Mouse (Mus musculus): ENCODE results near the gene Hist1h2be.
A peak's percentile ranks its signal among the peaks of the same experiment; 100 is the strongest.
"Not testable (repeated sequence)": the region's sequence is repeated elsewhere in the genome, so short reads cannot be mapped to it uniquely, and the experiment has no call there.

The Hist1h2be gene

DNA sequence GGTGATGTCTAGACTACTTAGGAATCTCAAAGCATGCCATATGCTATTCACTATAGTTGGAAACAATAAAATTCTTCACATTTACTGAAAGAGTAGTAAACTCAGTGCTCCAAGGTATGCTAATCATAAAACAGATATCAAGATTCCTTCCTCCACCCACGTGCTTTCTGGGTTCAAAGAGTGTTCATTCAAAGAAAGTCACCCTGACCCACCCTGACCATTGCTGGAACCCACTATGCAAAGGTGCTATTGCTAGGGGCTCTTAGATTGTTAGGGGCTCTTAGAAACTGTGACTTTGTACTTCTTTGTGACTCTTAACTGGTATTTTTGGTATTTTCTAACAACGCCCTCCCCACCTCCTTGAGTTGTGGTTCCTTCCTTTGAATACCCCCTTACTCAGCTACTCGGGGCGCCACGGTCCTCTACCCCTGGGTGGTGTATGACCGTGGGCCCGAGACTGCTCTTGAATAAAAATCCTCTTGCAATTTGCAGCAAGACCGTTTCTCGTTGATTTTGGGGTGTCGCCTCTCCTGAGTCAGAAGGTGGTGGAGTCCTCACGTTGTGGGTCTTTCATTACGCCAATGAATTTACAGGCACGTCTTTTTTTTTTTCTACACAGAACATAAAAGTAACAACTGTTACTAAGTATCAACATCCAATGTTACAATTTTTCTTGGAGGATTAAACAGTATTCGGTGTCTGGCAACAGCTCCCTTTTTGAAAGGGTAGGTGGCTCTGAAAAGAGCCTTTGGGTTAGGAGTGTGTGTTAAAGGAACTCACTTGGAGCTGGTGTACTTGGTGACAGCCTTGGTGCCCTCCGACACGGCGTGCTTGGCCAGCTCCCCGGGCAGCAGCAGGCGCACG lies 47.7 kb downstream of the Hist1h2be start:
- not testable (repeated sequence) for DNase-seq (ENCODE audit: low spot score in 2 of 2)

DNA sequence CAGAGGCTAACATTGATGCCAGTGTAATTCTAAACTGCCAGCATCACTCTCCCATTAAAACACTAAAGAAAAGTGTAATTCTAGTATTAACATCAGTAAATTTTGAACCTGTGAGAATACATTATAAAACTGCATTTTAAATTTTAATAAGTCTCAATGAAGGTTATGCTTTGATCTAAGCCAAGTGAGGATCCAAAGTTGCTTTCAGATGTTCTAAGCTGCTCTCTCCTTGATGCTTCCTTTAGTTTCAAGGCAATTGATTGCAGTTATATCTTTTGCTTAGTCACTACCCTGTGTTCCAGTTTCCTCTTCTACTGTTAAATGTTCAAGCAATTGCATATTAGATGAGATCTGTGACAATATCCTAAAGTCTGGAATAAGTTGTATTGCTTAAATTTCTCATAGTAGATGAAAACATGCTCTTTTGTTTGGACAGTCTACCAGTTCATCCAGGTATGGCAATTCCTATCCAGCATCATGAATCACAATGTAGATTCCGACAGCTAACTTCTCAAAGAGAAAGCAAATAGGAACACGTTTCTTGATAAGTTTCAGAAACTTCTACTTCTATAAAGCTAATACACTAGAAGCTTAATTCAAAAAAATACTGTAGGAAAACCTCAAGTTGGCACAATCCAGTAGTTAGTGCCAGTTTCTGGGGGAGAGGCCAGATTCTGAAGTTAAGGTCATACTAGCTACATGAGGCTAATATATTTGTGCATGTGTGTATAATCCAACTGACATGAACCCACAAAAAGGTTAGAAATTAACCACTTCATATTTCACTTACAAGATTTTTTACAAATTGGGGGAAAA lies 48.5 kb downstream of the Hist1h2be start:
- no peak for DNase-seq (ENCODE audit: low spot score in 2 of 2)

DNA sequence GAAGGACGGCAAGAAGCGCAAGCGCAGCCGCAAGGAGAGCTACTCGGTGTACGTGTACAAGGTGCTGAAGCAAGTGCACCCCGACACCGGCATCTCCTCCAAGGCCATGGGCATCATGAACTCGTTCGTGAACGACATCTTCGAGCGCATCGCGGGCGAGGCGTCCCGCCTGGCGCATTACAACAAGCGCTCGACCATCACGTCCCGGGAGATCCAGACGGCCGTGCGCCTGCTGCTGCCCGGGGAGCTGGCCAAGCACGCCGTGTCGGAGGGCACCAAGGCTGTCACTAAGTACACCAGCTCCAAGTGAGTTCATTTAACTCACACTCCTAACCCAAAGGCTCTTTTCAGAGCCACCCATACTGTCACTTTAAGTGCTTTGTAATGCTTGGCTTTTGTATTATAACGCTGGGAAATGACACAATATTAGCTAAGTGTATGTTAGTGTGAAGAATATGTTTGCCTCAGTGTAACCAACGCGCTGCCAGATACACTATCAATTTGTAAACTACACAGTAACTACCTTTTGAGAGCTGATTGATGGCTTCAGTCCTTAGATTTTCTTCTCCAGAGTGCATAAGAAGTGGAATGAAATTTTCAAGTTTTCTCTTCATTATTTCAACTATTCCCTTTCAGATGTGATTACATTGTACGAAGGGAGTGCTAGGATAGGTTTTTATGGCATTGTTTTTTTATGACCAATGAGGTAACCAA lies 49.3 kb downstream of the Hist1h2be start:
- not testable (repeated sequence) for DNase-seq (ENCODE audit: low spot score in 2 of 2)

DNA sequence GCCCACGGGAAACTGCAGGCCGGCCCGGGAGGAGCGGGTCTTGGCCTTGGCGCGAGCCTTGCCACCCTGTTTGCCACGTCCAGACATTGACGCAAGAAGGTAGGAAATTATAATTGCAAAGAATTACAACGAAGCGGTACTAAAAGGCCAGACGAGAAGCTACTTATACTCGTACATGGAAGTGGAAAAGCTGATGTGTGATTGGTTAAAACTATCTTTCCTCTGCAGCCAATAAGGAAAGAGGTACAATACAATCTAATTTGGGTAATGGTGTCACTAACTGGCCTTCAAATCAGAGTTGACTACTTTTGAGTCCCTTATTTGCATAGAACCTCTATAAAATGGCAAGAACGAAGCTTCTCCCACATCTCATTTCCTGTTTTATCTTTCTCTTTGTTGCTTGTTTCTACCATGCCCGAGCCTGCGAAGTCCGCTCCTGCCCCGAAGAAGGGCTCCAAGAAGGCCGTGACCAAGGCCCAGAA lies 49.9 kb downstream of the Hist1h2be start, which contains the start of the genes Hist1h2ae and Hist1h2bg:
Hist1h2ae (minus strand) TSS at position 199 of the 482 bp plus-strand sequence.
Hist1h2bg (plus strand) TSS at position 375 of the 482 bp plus-strand sequence.
- DNase-seq (ENCODE audit: low spot score in 2 of 2) = peak; percentile 68 to 70

DNA sequence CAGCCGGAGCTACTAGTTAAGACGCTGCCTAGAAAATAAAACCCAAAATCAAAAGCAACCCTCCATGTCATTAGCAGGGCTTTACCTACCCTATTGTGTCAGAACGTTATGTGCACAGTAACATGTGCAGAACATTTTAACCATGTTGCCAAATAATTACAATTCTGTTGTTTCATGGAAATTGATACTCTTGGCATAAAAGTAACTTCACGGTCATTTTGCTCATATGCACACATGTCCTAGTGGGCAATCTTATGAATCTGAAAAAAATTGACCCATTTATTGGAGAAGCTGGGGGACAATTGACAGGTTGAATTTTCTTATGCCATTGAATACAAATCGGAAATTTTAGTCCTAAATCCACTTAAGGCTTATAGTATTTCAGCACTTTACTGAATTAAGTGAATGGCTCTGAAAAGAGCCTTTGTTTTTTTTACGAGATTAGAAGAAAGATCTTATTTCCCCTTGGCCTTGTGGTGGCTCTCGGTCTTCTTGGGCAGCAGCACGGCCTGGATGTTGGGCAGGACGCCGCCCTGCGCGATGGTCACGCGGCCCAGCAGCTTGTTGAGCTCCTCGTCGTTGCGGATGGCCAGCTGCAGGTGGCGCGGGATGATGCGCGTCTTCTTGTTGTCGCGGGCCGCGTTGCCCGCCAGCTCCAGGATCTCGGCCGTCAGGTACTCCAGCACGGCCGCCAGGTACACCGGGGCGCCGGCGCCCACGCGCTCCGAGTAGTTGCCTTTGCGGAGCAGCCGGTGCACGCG lies 50.5 kb downstream of the Hist1h2be start:
- not testable (repeated sequence) for DNase-seq (ENCODE audit: low spot score in 2 of 2)

DNA sequence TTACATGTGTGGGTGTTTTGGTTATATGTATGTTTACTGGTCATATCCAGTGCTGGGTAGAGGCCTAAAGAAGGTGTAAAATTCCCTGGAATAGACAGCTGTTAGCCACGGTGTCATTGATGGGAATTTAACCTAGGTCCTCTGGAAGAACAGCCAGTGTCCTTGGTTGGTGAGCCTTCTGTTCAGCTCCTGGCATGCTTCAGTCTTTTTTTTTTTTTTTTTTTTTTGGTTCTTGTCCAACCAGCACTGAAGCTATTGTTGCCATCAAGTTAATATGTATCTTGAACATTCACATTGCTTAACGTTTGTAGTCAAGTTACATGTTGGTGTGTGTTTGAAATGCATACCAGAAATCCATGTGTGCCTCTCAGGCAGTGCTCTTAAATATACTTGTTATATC lies 56.4 kb downstream of the Hist1h2be start:
- no peak for DNase-seq (ENCODE audit: low spot score in 2 of 2)

DNA sequence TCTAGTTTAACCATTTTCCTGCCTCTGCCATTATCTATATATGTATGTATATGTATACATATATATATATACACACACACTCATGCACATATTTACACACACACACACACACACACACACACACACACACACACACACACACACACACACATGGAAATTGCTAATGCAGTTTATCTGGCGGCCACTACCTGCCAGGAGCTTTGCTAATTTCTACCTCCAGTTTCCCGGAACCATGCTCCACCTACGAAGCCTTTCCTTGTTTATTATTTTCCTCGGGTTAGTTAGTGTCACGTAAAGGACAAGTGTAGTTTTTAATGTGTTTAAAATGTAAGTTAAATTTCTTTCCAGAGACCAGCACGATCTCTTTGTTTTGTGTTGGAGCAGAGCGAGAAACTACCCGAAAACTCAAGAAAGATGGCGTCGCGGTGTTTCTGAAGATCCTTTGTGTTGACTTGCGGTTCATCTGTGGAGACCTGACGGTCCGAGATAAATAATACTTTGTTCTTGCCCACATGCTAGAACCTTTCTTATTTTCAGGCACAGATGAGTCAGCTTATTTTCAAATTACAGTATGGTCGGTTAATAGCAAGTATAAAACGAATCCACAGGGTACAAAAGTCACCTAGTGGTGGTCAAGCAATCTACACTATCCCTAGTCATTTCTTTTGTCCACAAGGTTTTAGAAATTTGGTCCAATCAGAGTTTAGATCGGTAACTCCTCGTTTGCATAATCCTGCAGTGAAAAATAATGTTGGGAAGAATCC lies 58.0 kb downstream of the Hist1h2be start:
- no peak for DNase-seq (ENCODE audit: low spot score in 2 of 2)

DNA sequence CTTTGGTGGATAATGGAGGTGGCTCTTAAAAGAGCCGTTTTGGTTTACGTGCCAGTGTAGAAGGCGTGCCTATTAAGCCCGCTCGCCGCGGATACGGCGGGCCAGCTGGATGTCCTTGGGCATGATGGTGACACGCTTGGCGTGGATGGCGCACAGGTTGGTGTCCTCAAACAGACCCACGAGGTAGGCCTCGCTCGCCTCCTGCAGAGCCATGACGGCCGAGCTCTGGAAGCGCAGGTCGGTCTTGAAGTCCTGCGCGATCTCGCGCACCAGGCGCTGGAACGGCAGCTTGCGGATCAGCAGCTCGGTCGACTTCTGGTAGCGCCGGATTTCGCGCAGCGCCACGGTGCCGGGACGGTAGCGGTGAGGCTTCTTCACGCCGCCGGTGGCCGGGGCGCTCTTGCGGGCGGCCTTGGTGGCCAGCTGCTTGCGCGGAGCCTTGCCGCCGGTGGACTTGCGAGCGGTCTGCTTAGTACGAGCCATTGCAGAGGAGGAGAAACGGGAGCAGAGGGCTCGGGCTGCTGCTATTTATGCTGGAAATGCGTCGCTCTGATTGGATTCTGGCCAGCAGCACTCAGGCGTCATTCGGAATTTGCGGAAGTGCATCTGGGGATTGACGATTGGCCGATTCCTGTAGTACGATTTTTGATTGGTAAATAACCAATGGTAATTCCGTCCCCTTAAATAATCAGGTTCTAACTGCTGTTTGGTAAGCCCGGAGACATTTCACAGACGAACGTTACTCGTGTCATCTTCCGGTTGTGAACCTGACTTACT lies 58.9 kb downstream of the Hist1h2be start, which contains the start of gene Hist1h3e:
Hist1h3e (minus strand) TSS at position 487 of the 777 bp plus-strand sequence.
- DNase-seq (ENCODE audit: low spot score in 2 of 2) = peak; percentile 92 to 95

DNA sequence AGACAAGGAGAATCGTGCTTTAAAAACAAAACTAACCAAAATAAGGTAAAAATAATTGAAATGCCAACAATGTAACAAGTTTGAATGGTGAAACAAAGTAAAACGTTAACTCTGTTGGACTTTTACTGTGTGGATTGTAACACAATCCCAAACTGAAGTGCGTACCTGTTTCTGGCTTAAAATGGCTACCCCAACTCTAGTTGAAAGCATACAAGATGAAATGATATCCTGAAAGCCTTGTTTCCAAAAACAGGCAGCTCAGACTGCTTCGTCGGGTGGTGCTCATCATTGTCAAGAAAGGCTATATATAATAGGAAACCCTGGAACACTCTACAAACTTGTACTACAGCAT lies 59.4 kb downstream of the Hist1h2be start:
- DNase-seq (ENCODE audit: low spot score in 2 of 2) = not testable (repeated sequence)

DNA sequence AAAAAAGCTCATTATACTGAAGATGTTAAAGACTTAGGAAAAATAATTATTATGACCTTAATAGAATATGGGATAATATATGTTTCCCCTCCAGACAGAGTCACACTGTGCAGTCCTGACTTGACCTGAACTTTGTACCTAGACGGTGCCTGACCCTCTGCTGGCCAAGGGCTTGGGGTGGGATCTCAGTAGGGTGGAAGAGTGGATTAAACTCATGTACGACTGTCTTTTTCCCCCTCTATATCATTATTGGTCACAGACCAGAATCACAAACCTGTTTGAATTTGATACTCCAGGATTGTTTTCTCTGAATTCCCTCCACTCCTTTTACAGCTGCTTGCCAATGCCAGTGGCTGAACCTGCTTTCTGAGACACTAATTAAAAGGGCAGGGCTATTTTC lies 60.2 kb downstream of the Hist1h2be start:
- DNase-seq (ENCODE audit: low spot score in 2 of 2) = not testable (repeated sequence)

DNA sequence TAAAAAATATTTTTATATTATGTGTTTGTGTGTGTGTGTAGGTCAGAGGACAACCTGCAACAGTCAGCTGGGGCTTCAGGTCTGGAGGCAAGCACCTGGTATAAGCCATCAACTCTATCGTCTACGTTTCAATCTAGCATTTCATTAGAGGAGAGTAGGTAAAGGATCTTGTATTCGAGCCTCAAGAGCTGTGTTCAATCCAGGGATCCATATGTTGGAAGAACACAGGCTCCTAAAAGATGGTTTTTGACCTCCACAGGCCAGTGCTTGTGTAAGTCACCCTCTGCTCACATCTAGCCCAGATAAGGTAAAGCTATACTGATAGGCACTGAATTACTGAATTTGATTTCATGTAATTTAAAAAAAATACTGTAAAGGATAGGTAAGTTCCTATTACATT lies 64.0 kb downstream of the Hist1h2be start:
- no peak for DNase-seq (ENCODE audit: low spot score in 2 of 2)

DNA sequence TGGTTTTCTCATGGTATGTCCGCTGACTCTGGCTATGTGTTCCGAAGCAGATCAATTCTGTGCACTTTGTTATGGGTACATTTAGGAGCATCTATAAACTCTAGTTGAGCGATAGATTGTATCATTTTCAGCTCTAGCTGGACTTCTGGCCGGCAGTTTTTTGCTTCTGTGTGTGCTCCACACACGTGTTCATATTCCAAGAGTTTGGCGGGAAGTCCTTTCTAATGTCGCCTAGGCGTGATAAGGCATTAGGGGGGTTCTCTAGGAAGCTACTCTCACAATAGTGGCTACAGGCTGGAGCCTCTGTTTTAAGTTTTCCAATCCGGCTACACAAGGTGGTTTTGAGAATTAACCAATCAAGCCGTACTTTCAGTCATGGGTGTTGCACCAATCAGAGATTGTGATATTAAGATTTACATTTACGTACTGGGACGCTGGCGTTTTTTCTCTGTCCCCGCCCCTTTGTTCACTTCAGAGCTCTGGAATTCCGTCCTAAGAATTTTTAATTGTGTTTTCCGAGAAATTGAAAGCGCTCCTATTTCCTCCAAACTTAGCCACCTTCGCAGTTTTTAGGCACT lies 65.0 kb downstream of the Hist1h2be start:
- peak in 1 of 2 experiments; percentile 79 for DNase-seq (ENCODE audit: low spot score in 2 of 2)

DNA sequence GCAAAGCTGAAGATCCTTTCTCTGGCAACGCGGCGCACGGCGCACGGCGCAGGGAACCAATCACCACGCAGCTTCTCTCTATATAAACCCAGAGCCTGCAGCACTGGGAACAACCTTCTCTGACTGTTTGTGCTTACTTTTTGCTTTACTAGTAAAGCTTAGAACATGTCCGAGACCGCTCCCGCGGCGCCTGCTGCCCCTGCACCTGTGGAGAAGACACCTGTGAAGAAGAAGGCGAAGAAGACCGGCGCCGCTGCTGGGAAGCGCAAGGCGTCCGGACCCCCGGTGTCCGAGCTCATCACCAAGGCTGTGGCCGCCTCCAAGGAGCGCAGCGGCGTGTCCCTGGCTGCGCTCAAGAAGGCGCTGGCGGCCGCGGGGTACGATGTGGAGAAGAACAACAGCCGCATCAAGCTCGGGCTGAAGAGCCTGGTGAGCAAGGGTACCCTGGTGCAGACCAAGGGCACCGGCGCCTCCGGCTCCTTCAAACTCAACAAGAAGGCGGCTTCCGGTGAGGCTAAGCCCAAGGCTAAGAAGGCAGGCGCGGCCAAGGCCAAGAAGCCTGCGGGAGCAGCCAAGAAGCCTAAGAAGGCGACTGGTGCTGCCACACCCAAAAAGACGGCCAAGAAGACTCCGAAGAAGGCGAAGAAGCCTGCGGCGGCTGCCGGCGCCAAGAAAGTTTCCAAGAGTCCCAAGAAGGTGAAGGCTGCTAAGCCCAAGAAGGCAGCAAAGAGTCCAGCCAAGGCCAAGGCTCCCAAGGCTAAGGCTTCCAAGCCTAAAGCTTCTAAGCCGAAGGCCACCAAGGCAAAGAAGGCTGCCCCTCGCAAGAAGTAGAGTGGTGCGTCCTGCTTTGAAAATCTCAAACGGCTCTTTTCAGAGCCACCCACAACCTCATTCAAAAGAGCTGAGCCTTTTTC lies 65.7 kb downstream of the Hist1h2be start:
- DNase-seq (ENCODE audit: low spot score in 2 of 2) = peak; percentile 76 to 79

DNA sequence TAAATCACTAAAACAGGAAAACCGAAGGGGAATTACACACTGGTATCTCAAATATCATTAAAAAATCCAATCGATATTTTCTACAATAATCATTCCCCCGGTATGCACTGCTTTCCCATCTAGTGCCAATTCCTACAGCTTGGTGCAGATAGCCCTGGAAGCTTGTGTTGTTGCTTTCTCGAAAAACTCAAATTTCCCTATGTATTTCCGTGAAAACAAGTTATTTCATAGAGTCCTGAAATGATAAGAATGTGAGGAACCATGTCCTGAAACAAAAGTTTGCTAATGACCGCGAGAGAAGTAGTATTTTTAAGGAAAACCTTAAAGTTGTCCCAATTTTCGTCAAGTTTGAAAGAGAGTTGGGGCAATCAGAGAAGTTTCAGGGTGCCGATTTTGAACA lies 66.5 kb downstream of the Hist1h2be start:
- DNase-seq (ENCODE audit: low spot score in 2 of 2) = no peak

DNA sequence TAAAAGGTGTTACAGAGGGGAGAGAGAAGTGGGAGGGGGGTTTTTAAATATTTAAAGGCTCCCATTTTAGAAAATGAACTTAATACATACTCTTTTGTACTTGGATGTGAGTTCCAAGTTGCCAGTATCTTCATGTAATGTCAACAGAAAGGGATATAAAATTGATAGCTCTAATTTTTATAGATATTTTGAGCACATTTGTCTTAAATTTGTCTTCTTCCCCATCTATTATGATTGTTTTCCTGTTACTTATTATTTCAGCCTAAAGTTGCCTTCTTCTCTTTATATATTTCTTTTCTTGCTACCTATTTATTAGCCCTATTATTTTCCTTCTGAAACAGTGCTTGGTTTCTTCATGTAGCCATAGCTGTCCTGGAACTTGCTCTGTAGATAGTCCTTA lies 68.0 kb downstream of the Hist1h2be start, which contains the start of gene Hist1h1d:
Hist1h1d (plus strand) TSS at position 301 of the 400 bp plus-strand sequence.
- no peak for DNase-seq (ENCODE audit: low spot score in 2 of 2)

DNA sequence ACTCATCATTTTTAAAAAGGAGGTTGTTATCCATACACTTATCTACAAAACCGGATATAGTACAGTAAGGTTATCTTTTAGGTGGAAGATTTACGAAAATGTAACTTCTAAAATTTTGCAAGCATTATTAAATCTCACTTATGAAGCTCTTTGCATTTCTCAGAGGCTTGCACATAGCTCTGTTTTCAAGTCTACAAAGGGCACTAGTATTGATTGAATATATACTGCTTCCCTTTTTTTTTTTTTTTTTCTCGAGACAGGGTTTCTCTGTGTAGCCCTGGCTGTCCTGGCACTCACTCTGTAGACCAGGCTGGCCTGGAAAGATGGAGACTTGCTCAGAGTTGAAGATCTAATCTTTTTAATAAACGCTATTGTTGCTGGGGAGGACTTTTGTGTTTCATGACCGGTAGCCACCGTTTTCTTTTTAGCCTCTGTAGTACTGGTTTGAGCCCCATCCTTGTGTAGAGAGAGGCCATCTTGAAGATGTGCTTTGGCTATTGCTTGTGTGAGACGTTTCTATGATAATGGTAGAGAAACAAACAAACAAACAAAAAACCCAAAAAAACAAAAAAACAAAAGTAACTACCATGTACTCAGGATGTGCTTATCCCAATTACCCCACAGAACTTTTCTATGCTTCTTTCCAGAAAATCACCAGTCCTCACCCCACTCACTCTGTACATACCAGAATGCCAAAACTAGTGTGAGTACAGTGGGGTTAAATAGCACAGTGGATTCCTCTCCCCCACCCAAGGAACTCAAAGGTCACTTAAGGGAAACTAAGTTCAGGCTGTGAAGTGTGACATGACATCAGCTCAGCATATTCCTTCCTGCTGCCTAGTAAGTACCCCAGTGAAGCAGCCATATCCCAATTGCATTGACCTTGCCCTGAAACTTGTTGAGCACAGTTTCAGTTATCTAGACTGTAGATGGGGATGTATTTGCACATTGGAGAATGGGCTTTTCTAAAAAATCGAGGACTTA lies 68.7 kb downstream of the Hist1h2be start:
- no peak for DNase-seq (ENCODE audit: low spot score in 2 of 2)

Data from right cerebral cortex, postnatal 36 days (tissue).